Mouse (Mus musculus): Measurements from ENCODE around the gene Rtn4ip1. TPM values are rescaled to one million over a fixed set of nuclear protein-coding genes. Genes with fewer than 3 reads are reported as not detected.

Gene Rtn4ip1
- 30.9 and 32.3 TPM in 2 replicates for polyA plus RNA-seq (2015; fragmentation: Nextera tagmentation; extraction: Ambion mirVana)

DNA sequence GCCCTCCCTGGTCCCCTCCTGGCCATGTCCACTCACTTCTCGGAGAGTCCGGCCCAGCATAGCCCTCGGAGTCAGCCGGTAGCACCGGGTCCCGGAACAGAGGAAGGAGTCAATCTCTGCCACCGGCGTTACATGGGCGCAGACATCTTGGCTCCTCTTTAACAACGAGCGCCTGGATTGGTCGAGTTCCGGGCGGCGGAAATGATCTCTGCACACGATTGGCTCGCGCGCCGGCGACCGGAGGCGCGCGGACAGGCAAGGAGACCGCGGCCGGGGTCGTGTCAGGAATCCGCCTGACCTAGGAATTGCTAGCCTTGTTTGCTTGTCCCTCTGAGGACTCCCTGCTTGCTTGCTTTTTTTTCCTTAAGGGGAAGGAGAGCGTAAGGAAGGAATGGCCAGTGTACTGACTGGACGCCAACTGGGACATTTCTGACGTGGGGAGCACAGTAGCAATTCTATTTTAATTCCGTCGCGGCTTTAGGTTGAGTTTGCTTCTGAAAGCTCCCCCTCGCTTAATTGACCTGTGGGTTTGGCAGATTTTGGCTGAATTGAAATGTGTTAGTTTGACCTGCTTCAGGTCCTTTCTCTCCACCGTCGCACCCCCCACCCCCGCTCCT lies at the start of gene Rtn4ip1, which contains the start of gene Qrsl1:
Gene Rtn4ip1, plus strand, starts transcription at position 230 of the 617 bp plus-strand sequence.
Gene Qrsl1, minus strand, starts transcription at position 168 of the 617 bp plus-strand sequence.
- WGBS = under 1% methylated on average over 40 of the region's 40 CpGs

DNA sequence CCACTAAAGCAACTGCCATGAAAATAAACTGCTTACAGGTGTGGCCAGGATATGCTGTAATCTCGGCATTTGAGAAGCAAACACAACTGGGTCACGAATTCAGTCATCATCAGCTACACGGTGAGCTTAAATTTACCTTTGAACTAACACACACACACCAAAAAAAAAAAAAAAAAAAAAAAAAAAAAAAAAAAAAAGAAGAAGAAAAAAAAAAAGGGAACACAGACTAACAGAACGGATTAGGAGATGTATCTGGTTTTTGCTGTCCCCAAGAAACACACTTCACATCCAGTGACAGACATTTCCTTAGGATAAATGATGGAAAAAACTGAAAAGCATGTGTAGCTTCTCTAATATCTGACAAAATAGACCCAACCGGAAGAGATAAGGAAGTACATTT lies 49.7 kb upstream of the Rtn4ip1 start:
- Histone ChIP-seq H3K4me1 (replicated peaks) (no peaks in the 10 kb centered on the region), H3K27me3 (no peaks in the 10 kb centered on the region), H3K4me2 (no peak overlapping the region), H3K4me3 (no peak overlapping the region), H3K27ac (no peak overlapping the region), H3K36me3 (no peaks in the 10 kb centered on the region), H3K9me3 (replicated peaks) (no peaks in the 10 kb centered on the region), H3K9ac (no peak overlapping the region)
- ATAC-seq (replicated peaks; ENCODE audit: insufficient number of reproducible peaks, insufficient read depth, low FRiP score, low read depth) = no peak
- WGBS = 79% methylated on average over 5 of the region's 5 CpGs

More for the DNA sequence above, at the start of gene Rtn4ip1, which contains the start of gene Qrsl1:
- peak within 1 kb of the TSS; percentile 77 for H3K4me3 ChIP-seq
- H3K27me3 ChIP-seq = no peaks in the 10 kb centered on the region
- H3K9me3 ChIP-seq (replicated peaks) = no peaks in the 10 kb centered on the region
- peaks cover 6% of the 10 kb centered on the region for H3K4me1 ChIP-seq (replicated peaks)
- peak within 1 kb of the TSS; percentile 84 for H3K27ac ChIP-seq
- peak; percentile 97 for ATAC-seq (replicated peaks; ENCODE audit: insufficient number of reproducible peaks, insufficient read depth, low FRiP score, low read depth)
- H3K4me2 ChIP-seq = peak within 1 kb of the TSS; percentile 63
- no peaks in the 10 kb centered on the region for H3K36me3 ChIP-seq
- H3K9ac ChIP-seq = peak within 1 kb of the TSS; percentile 73

DNA sequence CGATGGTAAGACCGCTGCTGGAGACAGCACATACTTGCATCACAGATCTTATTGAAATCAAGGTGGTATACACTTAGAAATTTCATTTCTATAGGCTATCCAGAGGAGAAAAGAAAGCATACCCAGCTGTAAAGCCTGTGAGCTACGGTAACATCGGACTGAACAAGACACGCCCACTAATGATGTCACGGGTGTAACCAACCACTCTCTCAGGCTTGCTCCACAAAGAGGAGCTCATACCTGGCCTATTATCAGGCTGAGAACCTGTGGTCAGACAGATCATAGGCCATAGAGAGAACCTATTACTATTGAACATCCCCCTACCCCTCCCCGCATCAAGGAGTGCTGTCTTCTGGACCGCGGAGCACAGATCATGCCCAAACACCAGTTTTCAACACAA lies 45.7 kb upstream of the Rtn4ip1 start:
- Histone ChIP-seq H3K9me3 (replicated peaks) (no peaks in the 10 kb centered on the region), H3K36me3 (no peaks in the 10 kb centered on the region), H3K4me3 (no peak overlapping the region), H3K4me2 (no peak overlapping the region), H3K4me1 (replicated peaks) (0 out of 2 replicates have a peak, but pooled peaks cover 2% of the 10 kb centered on the region), H3K27ac (no peak overlapping the region), H3K27me3 (no peaks in the 10 kb centered on the region), H3K9ac (no peak overlapping the region)
- ATAC-seq (replicated peaks; ENCODE audit: insufficient number of reproducible peaks, insufficient read depth, low FRiP score, low read depth) = no peak
- WGBS = 92% methylated on average over 9 of the region's 9 CpGs

DNA sequence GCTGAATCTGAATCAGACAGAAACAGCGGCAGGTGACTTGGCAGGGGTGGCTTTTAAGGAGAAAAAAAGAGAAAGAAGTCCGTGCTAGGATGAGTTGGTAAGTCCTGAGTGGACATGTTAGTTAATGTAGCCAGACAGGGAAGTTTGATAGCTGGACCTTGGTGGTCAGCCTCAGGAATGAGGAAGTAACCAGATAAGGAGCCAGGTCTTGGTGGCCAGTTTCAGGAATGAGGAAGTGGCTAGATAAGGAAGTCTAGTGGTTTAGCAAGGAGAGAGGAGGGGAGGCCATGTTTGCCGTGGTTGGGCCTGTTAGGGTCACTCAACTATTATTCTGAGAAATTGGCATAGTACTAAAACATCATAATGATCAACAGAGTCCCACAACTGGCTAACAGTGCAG lies 45.3 kb upstream of the Rtn4ip1 start:
- H3K4me2 ChIP-seq = no peak overlapping the region
- no peaks in the 10 kb centered on the region for H3K36me3 ChIP-seq
- H3K27me3 ChIP-seq = no peaks in the 10 kb centered on the region
- H3K9ac ChIP-seq = no peak overlapping the region
- WGBS = 73% methylated on average over 3 of the region's 3 CpGs
- H3K4me1 ChIP-seq (replicated peaks) = 0 out of 2 replicates have a peak, but pooled peaks cover 2% of the 10 kb centered on the region
- no peaks in the 10 kb centered on the region for H3K9me3 ChIP-seq (replicated peaks)
- H3K27ac ChIP-seq = no peak overlapping the region
- no peak for ATAC-seq (replicated peaks; ENCODE audit: insufficient number of reproducible peaks, insufficient read depth, low FRiP score, low read depth)
- no peak overlapping the region for H3K4me3 ChIP-seq

DNA sequence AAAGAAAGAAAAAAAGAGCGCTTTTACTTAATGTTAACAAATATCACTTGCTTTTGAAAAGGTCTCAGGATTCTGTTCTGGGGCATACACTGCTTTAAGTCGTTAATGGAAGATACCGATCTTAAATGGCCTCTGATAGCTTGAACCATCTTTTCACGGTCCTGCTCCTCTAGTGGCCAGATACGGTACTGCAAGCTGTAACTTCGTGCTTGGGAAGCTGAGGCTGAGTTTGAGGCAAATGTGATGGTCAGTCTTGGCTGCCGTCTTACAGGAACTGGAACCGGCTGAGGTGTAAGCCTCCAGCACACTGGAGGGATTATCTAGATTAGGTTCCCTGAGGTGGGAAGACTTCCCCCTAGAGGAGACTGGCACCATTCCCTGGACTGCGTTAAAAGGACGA lies 30.9 kb upstream of the Rtn4ip1 start:
- Histone ChIP-seq H3K4me2 (no peak overlapping the region), H3K36me3 (no peaks in the 10 kb centered on the region), H3K27me3 (no peaks in the 10 kb centered on the region), H3K9me3 (replicated peaks) (no peaks in the 10 kb centered on the region), H3K27ac (no peak overlapping the region), H3K9ac (no peak overlapping the region), H3K4me1 (replicated peaks) (no peaks in the 10 kb centered on the region), H3K4me3 (no peak overlapping the region)
- WGBS = 72% methylated on average over 10 of the region's 10 CpGs
- ATAC-seq (replicated peaks; ENCODE audit: insufficient number of reproducible peaks, insufficient read depth, low FRiP score, low read depth) = no peak

DNA sequence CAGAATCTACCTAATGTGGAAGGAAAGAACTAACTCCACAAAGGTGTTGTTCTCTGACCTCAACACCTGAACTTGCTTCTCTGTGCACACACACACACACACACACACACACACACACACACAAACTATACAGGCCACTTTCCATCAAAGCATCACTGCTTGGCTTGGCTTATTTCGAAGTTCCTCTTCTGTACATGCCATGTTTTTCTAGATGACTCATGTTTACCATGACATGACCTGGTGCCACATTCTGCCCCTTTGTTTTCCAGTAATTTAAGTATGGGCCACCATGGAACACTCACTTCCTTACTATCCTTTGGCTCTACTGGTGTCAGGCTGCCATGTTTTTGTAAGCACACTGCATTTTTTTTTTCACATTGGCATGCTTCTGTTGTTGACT lies 30.1 kb upstream of the Rtn4ip1 start:
- no peaks in the 10 kb centered on the region for H3K9me3 ChIP-seq (replicated peaks)
- H3K27ac ChIP-seq = no peak overlapping the region
- H3K36me3 ChIP-seq = peaks cover 6% of the 10 kb centered on the region; the same call in 1 of the 2 replicates
- no peak overlapping the region for H3K4me3 ChIP-seq
- ATAC-seq (replicated peaks; ENCODE audit: insufficient number of reproducible peaks, insufficient read depth, low FRiP score, low read depth) = no peak
- no peaks in the 10 kb centered on the region for H3K4me1 ChIP-seq (replicated peaks)
- no peak overlapping the region for H3K9ac ChIP-seq
- no peak overlapping the region for H3K4me2 ChIP-seq
- no peaks in the 10 kb centered on the region for H3K27me3 ChIP-seq
- 93% methylated on average over 1 of the region's 1 CpGs for WGBS

DNA sequence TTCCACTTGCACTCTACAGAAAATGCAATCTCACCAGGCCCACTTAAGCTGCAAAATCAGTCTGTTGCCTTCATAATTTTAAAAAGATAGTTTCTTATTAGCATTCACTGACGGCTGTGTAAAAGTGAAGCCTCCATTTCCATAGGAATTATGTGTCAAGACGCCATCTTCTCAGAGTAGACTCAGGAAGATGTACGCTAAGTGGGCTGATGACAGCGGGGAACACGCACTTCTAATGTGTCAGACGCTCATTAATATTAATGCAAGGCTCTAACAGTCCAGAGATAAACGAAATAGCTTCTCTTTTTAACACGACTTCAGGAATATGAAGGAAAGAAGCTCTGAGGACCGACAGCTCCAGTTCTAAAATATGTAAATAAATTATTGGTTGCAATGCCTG lies 13.9 kb upstream of the Rtn4ip1 start:
- ATAC-seq (replicated peaks; ENCODE audit: insufficient number of reproducible peaks, insufficient read depth, low FRiP score, low read depth) = no peak
- Histone ChIP-seq H3K9me3 (replicated peaks) (no peaks in the 10 kb centered on the region), H3K4me2 (no peak overlapping the region), H3K4me3 (no peak overlapping the region), H3K36me3 (peaks cover 28% of the 10 kb centered on the region), H3K9ac (no peak overlapping the region), H3K27ac (no peak overlapping the region), H3K4me1 (replicated peaks) (no peaks in the 10 kb centered on the region), H3K27me3 (no peaks in the 10 kb centered on the region)
- 89% methylated on average over 9 of the region's 9 CpGs for WGBS

DNA sequence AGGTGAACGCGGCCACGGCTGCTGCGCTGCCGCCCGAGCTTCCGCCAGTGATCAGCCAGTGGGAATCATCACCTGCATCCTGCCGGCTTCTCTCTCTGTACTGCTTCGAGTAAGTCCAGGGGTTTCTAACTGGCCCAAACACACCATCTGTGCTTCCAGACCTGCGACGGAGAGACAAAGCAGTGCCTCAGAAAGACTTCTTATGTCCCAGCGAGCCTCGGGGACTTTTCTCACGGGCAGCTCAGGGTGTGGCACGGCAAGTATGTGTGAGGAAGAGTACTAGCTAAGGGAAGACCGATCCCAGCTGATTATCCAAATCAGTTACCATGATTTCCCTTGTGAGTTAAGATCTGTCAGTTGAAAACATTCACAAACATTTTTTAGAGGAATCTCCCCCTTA lies 12.6 kb upstream of the Rtn4ip1 start:
- WGBS = 90% methylated on average over 16 of the region's 16 CpGs
- H3K4me3 ChIP-seq = no peak overlapping the region
- no peak for ATAC-seq (replicated peaks; ENCODE audit: insufficient number of reproducible peaks, insufficient read depth, low FRiP score, low read depth)
- no peak overlapping the region for H3K4me2 ChIP-seq
- H3K4me1 ChIP-seq (replicated peaks) = no peaks in the 10 kb centered on the region
- H3K36me3 ChIP-seq = peaks cover 40% of the 10 kb centered on the region
- no peak overlapping the region for H3K27ac ChIP-seq
- no peaks in the 10 kb centered on the region for H3K27me3 ChIP-seq
- no peaks in the 10 kb centered on the region for H3K9me3 ChIP-seq (replicated peaks)
- H3K9ac ChIP-seq = no peak overlapping the region

DNA sequence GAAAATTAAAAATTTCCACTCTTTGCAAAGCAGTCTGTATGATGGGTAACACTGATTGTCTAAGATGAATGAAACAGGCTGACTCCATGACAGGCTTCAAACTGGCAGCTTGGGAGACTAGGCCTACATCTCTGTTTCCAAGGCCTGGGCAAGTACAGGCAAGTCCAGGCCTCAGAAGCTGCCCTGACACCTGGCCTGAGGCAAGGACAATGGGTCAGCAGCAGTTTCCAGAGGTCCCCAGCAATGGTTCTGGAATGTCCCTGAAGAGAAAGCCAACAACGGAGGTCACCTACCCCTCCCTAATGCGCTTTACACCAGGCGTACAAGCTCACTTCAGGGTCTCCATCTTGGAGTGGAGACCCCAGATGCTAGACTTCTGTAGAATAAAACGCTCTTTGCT lies 8.6 kb upstream of the Rtn4ip1 start:
- 94% methylated on average over 4 of the region's 4 CpGs for WGBS
- no peaks in the 10 kb centered on the region for H3K27me3 ChIP-seq
- peaks cover 38% of the 10 kb centered on the region for H3K36me3 ChIP-seq
- no peak overlapping the region for H3K9ac ChIP-seq
- no peak overlapping the region for H3K4me3 ChIP-seq
- no peak for ATAC-seq (replicated peaks; ENCODE audit: insufficient number of reproducible peaks, insufficient read depth, low FRiP score, low read depth)
- H3K4me1 ChIP-seq (replicated peaks) = no peaks in the 10 kb centered on the region
- no peak overlapping the region for H3K27ac ChIP-seq
- no peak overlapping the region for H3K4me2 ChIP-seq
- H3K9me3 ChIP-seq (replicated peaks) = no peaks in the 10 kb centered on the region

DNA sequence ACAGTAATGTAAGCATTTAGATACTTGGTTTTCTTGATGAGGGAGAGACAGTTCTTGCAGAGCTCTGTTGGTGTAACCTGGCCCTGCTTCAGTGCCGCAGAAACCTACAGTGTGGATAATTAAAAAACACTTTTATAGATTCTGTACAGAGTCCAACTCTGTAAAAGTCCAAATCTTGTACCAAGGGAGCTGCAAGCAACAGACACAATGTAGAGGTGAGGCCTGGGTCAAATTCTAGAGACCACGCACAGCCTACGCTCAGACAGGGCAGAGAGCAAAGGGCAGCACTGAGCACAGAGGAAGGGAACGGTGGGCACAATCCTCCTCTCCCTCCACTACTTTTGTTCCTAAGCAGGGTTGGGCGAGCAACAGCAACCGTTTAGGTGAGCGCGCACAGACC lies 5.5 kb upstream of the Rtn4ip1 start:
- no peak overlapping the region for H3K4me2 ChIP-seq
- no peak overlapping the region for H3K27ac ChIP-seq
- no peak for ATAC-seq (replicated peaks; ENCODE audit: insufficient number of reproducible peaks, insufficient read depth, low FRiP score, low read depth)

DNA sequence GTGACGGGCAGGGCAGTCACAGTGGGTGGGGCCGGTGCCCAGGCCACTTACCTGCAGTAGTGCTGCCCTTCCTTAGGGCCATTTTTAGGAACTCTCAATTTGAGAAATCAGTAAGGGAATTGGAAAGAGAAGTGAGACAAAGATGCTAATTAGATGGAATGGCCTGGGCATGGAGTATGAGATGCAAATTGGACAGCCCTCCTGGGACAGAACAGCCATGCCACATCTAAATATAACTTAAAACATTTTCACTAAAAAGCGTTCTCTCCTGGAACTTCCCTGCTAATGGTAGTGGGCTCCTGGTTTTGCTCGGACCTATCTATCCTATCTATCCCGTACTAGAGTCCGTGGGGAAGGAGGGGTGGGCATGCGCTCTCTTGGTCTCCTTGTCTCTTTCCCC lies 3.3 kb upstream of the Rtn4ip1 start:
- Histone ChIP-seq H3K36me3 (peaks cover 18% of the 10 kb centered on the region), H3K27me3 (no peaks in the 10 kb centered on the region), H3K27ac (no peak overlapping the region), H3K9ac (no peak overlapping the region), H3K4me2 (no peak overlapping the region), H3K9me3 (replicated peaks) (no peaks in the 10 kb centered on the region), H3K4me3 (no peak overlapping the region), H3K4me1 (replicated peaks) (peaks cover 6% of the 10 kb centered on the region)
- ATAC-seq (replicated peaks; ENCODE audit: insufficient number of reproducible peaks, insufficient read depth, low FRiP score, low read depth) = no peak
- WGBS = 89% methylated on average over 7 of the region's 7 CpGs

More for the DNA sequence above, 5.5 kb upstream of the Rtn4ip1 start:
- no peaks in the 10 kb centered on the region for H3K9me3 ChIP-seq (replicated peaks)
- H3K4me3 ChIP-seq = no peak overlapping the region
- H3K4me1 ChIP-seq (replicated peaks) = no peaks in the 10 kb centered on the region
- H3K9ac ChIP-seq = no peak overlapping the region
- 92% methylated on average over 8 of the region's 8 CpGs for WGBS
- peaks cover 27% of the 10 kb centered on the region for H3K36me3 ChIP-seq
- H3K27me3 ChIP-seq = no peaks in the 10 kb centered on the region
